Mouse (Mus musculus) heart, embryonic 13.5 days (tissue): ENCODE results near the gene Corin. TPM values are rescaled to one million over a fixed set of nuclear protein-coding genes. Genes with fewer than 3 reads are reported as not detected.

Experiments
- ATAC-seq: fragments of 200-750 bp; cut with Nextera tagmentation; 2 replicates; pipeline ENCODE4 v1.8.0; 2017; ENCODE audit warnings: moderate TSS enrichment; ENCODE audit not compliant: insufficient number of reproducible peaks, low FRiP score, low TSS enrichment; ENCODE audit errors: extremely low read depth
- H3K27ac ChIP-seq: fragments of 300-500 bp; sonication (generic); replicated peaks from 2 replicates; pipeline ENCODE4 v1.5.1; 2015; ENCODE audit warnings: moderate library complexity, mild to moderate bottlenecking, inconsistent platforms
- H3K27me3 ChIP-seq: fragments of 300-500 bp; sonication (generic); replicated peaks from 2 replicates; pipeline ENCODE4 v1.6.1; 2015; ENCODE audit warnings: mild to moderate bottlenecking, inconsistent platforms
- H3K36me3 ChIP-seq: fragments of 300-500 bp; sonication (generic); 2 replicates; pipeline ENCODE4 v1.6.1; 2015; ENCODE audit warnings: mild to moderate bottlenecking, inconsistent platforms
- H3K4me1 ChIP-seq: fragments of 300-500 bp; sonication (generic); 2 replicates; pipeline ENCODE4 v1.6.1; 2015; ENCODE audit warnings: inconsistent platforms
- H3K4me2 ChIP-seq: fragments of 300-500 bp; sonication (generic); 2 replicates; pipeline ENCODE4 v1.6.1; 2015; ENCODE audit warnings: inconsistent platforms, mild to moderate bottlenecking, moderate library complexity
- H3K4me3 ChIP-seq: fragments of 300-500 bp; sonication (generic); 2 replicates; pipeline ENCODE4 v1.5.1; 2015; ENCODE audit warnings: moderate library complexity, mild to moderate bottlenecking, inconsistent platforms
- H3K9ac ChIP-seq: fragments of 300-500 bp; sonication (generic); 2 replicates; pipeline ENCODE4 v1.6.1; 2015; ENCODE audit warnings: inconsistent platforms, mild to moderate bottlenecking, moderate library complexity
- H3K9me3 ChIP-seq: fragments of 300-500 bp; sonication (generic); 2 replicates; pipeline ENCODE4 v1.6.1; 2016; ENCODE audit warnings: inconsistent platforms
- WGBS: fragments of 180-500 bp; shearing (Covaris S2); methylation state at CpG from one replicate; pipeline ENCODE4 v1.1.7; 2015; ENCODE audit warnings: mixed read lengths; 5-methylcytosine and 5-hydroxymethylcytosine counted together
- polyA plus RNA-seq: library from polyadenylated mRNA; unstranded; fragments of >200 nt; fragmentation: Nextera tagmentation; extraction: Ambion mirVana; gene quantifications from 2 replicates; pipeline ENCODE4 v1.2.1, GENCODE M21; 2015

Gene Corin
- polyA plus RNA-seq, 1 experiment from 2014 or later: 21.7 TPM

GRCm38 (mm10) chr5:72258409-72259297 is 245.6 kb downstream of the Corin start:
- no peak for ATAC-seq
- H3K9ac ChIP-seq: no peak overlapping the region
- H3K27me3 ChIP-seq: no peaks in the 10 kb centered on the region
- H3K27ac ChIP-seq: no peak overlapping the region
- H3K36me3 ChIP-seq: peaks cover 7% of the 10 kb centered on the region
- peak overlapping the region; percentile 43 for H3K4me2 ChIP-seq
- no peak overlapping the region for H3K4me3 ChIP-seq
- H3K4me1 ChIP-seq: peaks cover 23% of the 10 kb centered on the region
- WGBS: 42% methylated on average over 17 of the region's 17 CpGs
- H3K9me3 ChIP-seq: no peaks in the 10 kb centered on the region

DNA sequence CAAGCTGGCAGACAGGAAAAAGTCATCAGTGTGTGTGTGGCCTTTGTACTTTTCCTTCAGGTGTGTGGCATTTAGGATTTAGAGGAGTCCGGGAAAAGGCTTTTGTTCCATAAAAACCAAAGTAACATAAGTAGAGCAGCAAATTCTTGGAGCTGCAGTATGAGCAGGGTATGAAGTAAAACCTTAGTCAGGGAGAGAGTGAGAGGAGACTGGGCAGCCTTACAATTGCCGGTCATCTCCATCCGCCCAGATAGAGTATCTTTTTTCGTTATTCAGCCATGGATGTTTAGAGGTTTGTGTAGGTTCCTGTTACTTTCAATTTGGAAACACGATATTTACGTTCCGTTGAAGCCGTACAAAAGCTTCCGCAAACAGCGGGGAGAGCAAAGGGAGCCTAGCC is 247.2 kb downstream of the Corin start:
- H3K4me1 ChIP-seq: peaks cover 23% of the 10 kb centered on the region
- H3K9ac ChIP-seq: no peak overlapping the region
- ATAC-seq: no peak
- peaks cover 10% of the 10 kb centered on the region for H3K36me3 ChIP-seq
- H3K4me3 ChIP-seq: no peak overlapping the region
- peak overlapping the region; percentile 22 for H3K4me2 ChIP-seq
- 82% methylated on average over 10 of the region's 10 CpGs for WGBS
- H3K27ac ChIP-seq: peak overlapping the region; percentile 37; the same call in 1 of the 2 replicates
- no peaks in the 10 kb centered on the region for H3K9me3 ChIP-seq
- H3K27me3 ChIP-seq: no peaks in the 10 kb centered on the region

- H3K9ac ChIP-seq: no peak overlapping the region
- no peaks in the 10 kb centered on the region for H3K9me3 ChIP-seq
- H3K4me2 ChIP-seq: no peak overlapping the region
- no peak overlapping the region for H3K4me3 ChIP-seq
- no peaks in the 10 kb centered on the region for H3K27me3 ChIP-seq
- WGBS: 73% methylated on average over 10 of the region's 10 CpGs
- ATAC-seq: no peak
- peaks cover 10% of the 10 kb centered on the region; the same call in 1 of the 2 replicates for H3K36me3 ChIP-seq
- H3K4me1 ChIP-seq: peaks cover 23% of the 10 kb centered on the region
- no peak overlapping the region for H3K27ac ChIP-seq
These were observed 249.3 kb downstream of the Corin start for GRCm38 (mm10) chr5:72254958-72255357.

DNA sequence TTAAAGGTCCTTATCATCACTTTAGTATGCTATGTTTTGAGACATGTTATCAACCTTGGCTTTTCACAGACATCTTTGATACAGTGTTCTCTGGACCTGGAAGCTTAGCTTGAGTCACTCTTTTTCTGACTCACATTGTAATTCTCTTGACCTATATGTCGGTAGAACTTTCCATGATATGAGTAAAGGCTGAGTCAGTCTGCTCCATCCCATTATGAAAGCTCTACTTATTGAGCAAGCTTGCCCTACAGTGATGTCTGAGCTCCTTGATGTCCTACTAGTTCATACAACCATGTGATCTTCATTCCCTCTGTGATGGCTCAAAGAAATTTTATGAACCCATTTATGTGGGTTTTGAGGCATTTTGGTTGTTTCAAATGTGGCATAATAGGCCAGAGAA is 254.1 kb downstream of the Corin start:
- H3K27me3 ChIP-seq: no peaks in the 10 kb centered on the region
- no peak for ATAC-seq
- no peak overlapping the region for H3K4me3 ChIP-seq
- H3K36me3 ChIP-seq: peaks cover 31% of the 10 kb centered on the region
- WGBS: 61% methylated on average over 1 of the region's 1 CpGs
- no peak overlapping the region for H3K27ac ChIP-seq
- no peaks in the 10 kb centered on the region for H3K4me1 ChIP-seq
- H3K9me3 ChIP-seq: no peaks in the 10 kb centered on the region
- H3K9ac ChIP-seq: no peak overlapping the region
- H3K4me2 ChIP-seq: no peak overlapping the region

Other genes starting within 250 kb of the Corin start
- gene Nfxl1, start 55.2 kb upstream of the Corin start, polyA plus RNA-seq: 8.6 and 10.4 TPM in 2 replicates
- gene Zar1, start 76.8 kb upstream of the Corin start, polyA plus RNA-seq: 0.15 and 0.25 TPM in 2 replicates
- 0.23 TPM in 1 of 2 replicates, not detected in the other for gene Gm5868, start 83.1 kb upstream of the Corin start, polyA plus RNA-seq
- gene Cnga1, start 139.8 kb upstream of the Corin start, polyA plus RNA-seq: not detected in 2 replicates
- 0.28 and 0.35 TPM in 2 replicates for gene Nipal1, start 143.3 kb upstream of the Corin start, polyA plus RNA-seq
- gene Txk, start 248.3 kb upstream of the Corin start, polyA plus RNA-seq: 0.10 and 0.20 TPM in 2 replicates